Mouse (Mus musculus): ENCODE measurements at regions not wholly inside any gene's neighbourhood (a gene's known extent, or its start where the extent isn't known, plus 50 kb on each side); places are given as distances from the start of the nearest gene placed in this dataset.

DNA sequence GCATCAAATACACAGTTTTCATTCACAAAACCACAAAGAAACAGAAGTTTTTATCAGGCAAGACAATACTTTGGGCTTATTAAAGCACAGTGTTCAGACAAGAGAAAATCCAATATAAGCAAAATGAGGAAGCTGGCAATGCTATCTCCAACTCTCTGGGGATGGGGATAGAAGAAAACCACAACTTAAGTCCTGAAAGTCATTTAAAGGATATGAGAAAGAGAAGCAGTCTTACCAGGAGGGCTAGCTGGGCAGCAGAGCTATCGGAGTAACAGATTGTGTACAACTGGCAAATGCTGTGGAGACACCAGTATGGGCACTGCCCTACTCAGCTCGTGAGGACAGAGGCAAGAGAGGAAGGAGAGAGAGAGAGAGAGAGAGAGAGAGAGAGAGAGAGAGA is 262.9 kb upstream of the Rarb start:
- TF ChIP-seq CTCF (IDR thresholded peaks at IDR 0.05; ENCODE audit: low read depth) (no peak), EP300 (IDR thresholded peaks at IDR 0.05; ENCODE audit: low read depth) (no peak)
